Mouse (Mus musculus) ovary, adult 10 weeks (tissue): ENCODE results near the gene Pigm. TPM values are rescaled to one million over a fixed set of nuclear protein-coding genes. Genes with fewer than 3 reads are reported as not detected.

ENCODE experiments used
- polyA plus RNA-seq: library from polyadenylated mRNA; stranded (reverse); fragments of 350-450 nt; fragmentation: Illumina TruSeq; extraction: RNeasy Lipid Tissue Mini Kit (QIAGEN cat#74804); gene quantifications from one replicate; pipeline ENCODE4 v1.2.3, GENCODE M21; 2014

Gene Pigm
- polyA plus RNA-seq, result 26.4 TPM

GRCm38 (mm10) chr1:172376198-172376667, at the start of gene Pigm:
TSS of gene Pigm (plus strand) at chr1:172376546.

GRCm38 (mm10) chr1:172329131-172329530, 47.2 kb upstream of the Pigm start, which contains the start of gene Kcnj9:
TSS of gene Kcnj9 (minus strand) at chr1:172329318.

GRCm38 (mm10) chr1:172340729-172341321, 35.5 kb upstream of the Pigm start, which contains the start of gene Kcnj10:
TSS of gene Kcnj10 (plus strand) at chr1:172341210.

Other genes starting within 250 kb of the Pigm start
- gene Pex19, start 249.8 kb upstream of the Pigm start, polyA plus RNA-seq, result 67.5 TPM
- gene Dcaf8, start 228.5 kb upstream of the Pigm start, polyA plus RNA-seq, result 106 TPM
- gene Pea15a, start 169.7 kb upstream of the Pigm start, polyA plus RNA-seq, result 70.2 TPM
- 0.68 TPM for gene Casq1, start 156.7 kb upstream of the Pigm start, polyA plus RNA-seq
- gene Atp1a4, start 118.1 kb upstream of the Pigm start, polyA plus RNA-seq, result not detected
- 0.97 TPM for gene Igsf8, start 114.9 kb upstream of the Pigm start, polyA plus RNA-seq
- 7.5 TPM for gene Atp1a2, start 78.5 kb upstream of the Pigm start, polyA plus RNA-seq
- gene Kcnj9, start 47.2 kb upstream of the Pigm start, polyA plus RNA-seq, result not detected
- 1.3 TPM for gene Kcnj10, start 35.3 kb upstream of the Pigm start, polyA plus RNA-seq
- 2.1 TPM for gene Slamf9, start 98.8 kb downstream of the Pigm start, polyA plus RNA-seq
- gene Igsf9, start 105.2 kb downstream of the Pigm start, polyA plus RNA-seq, result not detected
- gene Tagln2, start 123.5 kb downstream of the Pigm start, polyA plus RNA-seq, result 18.8 TPM
- gene Cfap45, start 144.3 kb downstream of the Pigm start, polyA plus RNA-seq, result 3.6 TPM
- gene Vsig8, start 179.4 kb downstream of the Pigm start, polyA plus RNA-seq, result not detected
- 0.91 TPM for gene Slamf8, start 214.0 kb downstream of the Pigm start, polyA plus RNA-seq
- gene Fcrl6, start 226.0 kb downstream of the Pigm start, polyA plus RNA-seq, result not detected